Mouse (Mus musculus) embryonic fibroblast, embryonic 13.5 days (primary cell): ENCODE results near the gene Cog3.

Experiments used
- CTCF ChIP-seq: IDR thresholded peaks from 2 replicates; pipeline ENCODE4 v1.5.1; 2011; ENCODE audit warnings: mild to moderate bottlenecking, control low read depth, low read length, moderate library complexity, borderline replicate concordance; ENCODE audit not compliant: insufficient read depth
- POLR2A ChIP-seq: IDR thresholded peaks from 2 replicates; pipeline ENCODE4 v1.6.1; 2011; ENCODE audit warnings: low read depth, mild to moderate bottlenecking, control low read depth, low read length, moderate library complexity

DNA sequence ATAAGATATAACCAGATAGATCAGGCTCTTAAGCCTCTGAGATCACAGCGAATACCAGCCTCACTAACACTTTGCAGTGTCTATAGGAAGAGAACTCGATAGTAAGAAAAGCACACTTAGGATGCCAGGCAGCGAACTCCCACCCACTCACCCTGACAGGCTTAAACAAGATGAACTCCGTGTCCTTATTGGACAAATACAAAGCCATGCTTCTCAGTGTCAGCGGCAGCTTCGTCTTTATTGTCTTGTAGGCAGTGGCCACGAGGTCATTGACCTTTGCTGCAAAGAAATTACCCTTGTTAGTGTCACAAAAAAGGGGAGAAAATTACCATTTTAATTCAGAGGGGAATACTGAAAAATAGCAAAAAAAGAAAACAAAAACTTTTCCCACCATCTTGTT is 46.5 kb downstream of the Cog3 start:
- TF ChIP-seq POLR2A (no peak), CTCF (no peak)
